Mouse (Mus musculus): ENCODE data around the gene Ahnak.
"Not testable (repeated sequence)": the region's sequence is repeated elsewhere in the genome, so short reads cannot be mapped to it uniquely, and the experiment has no call there.

Ahnak gene

DNA sequence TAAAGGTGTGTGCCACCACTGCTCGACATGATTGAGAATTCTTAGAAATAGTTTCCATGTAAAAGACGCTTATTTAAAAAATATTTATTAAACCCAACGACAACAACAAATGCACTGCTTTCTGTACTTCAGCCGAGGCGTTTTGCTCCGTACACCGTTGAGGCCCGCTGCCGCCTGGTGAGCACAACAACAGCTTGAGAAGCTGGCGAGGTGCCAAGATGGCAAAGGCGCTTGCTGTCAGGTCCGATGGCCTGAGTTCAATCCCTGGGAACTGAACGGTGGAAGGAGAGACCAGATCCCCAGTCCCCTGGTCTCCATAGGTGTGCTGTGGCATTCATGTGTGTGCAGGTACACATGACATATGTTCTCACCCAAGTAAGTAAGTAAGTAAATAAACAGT is 108.4 kb downstream of the Ahnak start:
- DNase-seq (ENCODE audit: low spot score), result no peak

DNA sequence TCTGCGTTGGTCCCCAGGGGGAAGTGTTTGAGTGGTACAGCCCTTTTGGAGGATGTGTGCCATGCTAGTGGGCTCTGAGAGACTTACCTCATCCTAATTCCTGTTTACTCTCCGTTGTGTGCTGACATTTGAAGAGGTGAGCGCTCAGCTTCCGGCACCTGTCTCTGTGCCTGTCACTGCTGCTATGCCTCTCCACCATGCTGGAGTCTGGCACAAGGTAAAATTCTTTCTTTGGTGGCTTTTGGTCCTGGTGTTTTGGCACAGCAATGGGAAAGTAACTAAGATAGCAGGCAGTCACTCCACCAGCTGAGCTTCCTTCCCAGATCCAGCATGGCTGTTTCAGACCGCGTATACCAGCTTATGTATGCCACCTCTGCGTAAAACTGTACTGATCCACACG is 110.7 kb downstream of the Ahnak start:
- no peak for DNase-seq (ENCODE audit: low spot score)

DNA sequence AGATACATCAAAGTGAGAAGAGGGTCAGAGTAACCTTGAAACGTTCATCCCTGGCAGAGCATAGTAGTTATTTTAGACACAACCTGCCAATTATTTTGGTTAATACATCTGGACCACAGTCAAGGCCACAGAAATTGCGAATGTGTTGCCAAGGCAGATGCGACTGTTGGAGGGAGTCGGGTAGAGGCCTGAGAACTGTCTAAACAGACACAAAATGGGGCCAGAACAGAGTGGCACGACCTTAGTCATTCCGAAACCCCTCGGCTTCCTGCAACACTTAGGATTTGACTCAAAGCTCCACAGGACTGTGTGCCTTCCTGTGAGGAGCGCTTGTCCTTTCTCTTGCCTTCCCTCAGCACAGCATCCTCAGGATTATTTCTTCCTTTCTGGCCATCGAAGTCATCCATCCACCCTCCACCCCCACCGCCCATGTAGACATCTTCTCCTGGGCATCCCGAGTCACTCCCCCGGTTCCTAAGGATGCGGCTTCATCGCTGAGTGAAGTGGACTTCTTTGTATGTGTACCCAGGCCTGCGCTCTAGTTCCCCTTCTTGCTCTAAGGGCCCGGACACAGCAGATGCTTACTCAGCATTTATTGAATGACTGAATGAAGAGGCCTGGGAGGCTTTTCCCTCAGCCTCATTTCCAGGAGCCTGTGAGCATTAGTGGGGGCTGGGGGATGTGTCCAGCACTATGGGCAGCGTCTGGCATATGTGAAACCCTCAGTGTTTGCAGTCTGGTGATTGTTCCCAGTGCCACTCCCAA is 111.4 kb downstream of the Ahnak start:
- DNase-seq (ENCODE audit: low spot score), result no peak

DNA sequence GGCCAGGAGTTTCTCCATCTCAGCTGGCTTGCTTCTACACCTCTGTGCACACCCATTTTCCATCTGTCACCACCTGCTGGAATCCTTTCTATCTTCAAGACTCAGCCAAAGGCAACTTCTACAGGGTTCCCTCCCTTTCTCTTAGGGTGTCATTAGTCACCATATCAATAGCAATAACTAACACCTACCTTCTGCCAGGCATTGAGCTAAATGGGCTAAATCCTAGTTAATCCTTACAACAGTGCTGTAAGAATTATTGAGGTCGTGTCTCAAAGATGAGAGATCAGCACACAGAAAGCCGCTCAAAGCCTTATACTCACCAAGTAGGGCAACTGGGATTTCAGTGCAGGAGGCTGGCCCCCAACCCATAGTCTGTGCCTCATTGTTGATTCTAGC is 112.0 kb downstream of the Ahnak start:
- no peak for DNase-seq (ENCODE audit: low spot score)

DNA sequence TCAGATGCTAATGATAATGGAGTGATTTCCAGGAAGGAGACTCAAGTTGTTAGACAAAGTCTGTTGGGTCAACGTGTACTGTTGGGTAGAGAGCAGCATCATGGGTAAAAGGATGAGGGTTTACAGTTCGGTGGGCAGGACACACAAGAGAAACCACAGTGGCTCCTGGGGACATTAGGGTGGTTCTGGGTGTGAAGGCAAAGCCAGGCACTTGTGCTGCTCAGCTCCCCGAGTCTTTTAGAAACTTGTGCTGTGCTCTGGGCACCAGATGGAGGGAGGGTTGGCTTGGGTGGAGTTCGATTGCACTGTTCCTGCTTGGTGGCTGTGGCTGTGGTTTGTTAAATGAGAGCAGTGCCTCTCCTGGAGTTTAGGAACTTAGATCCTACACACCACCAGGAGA is 114.9 kb downstream of the Ahnak start:
- DNase-seq (ENCODE audit: low spot score), result no peak

DNA sequence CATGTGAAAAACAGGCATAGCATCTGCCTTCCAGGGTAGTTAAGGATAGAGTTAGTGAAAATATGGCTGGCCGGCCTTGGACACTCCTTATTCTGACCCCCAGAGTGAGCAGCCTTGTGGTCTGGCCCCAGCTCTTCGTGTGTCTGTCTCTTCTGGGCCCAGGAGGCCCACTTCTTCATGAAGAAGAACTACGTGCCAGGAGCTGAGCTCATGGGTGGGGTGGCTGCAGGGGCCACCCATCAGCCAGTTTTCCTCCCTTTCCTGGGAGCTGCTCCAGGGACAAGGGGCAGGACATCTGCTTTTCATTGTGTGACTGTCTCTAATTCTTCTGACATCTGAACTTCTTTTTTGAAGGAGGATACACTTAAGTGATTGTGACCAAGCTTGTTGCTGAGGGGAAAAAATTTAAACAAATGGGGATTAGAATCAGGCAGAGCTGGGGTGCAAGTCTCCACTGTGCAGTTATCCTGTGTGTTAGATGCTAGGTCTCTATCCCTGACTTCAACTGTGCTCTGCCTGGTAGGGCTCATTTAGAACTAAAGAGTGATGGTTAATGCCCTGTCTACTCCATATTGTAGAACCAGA is 116.1 kb downstream of the Ahnak start:
- no peak for DNase-seq (ENCODE audit: low spot score)

DNA sequence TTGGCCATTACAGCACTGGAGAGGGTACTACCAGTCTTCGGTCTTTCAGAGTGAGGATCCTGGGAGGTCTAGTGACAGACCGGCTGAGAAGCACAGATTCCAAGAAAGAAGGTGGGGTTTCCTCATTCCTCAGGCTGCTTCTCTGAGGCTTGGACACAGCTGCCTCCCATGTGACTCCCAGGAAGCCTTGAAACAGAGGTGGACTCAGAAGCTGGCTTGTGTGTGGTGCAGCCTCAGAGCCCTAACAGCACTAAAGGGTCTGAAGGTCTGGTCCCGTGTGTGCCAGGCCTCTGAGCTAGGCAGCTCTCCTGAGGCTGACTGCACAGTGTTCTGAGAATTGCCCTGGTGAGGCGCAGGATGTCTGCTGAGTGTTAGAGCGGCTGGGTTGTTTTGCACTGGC is 117.0 kb downstream of the Ahnak start:
- DNase-seq (ENCODE audit: low spot score), result no peak

DNA sequence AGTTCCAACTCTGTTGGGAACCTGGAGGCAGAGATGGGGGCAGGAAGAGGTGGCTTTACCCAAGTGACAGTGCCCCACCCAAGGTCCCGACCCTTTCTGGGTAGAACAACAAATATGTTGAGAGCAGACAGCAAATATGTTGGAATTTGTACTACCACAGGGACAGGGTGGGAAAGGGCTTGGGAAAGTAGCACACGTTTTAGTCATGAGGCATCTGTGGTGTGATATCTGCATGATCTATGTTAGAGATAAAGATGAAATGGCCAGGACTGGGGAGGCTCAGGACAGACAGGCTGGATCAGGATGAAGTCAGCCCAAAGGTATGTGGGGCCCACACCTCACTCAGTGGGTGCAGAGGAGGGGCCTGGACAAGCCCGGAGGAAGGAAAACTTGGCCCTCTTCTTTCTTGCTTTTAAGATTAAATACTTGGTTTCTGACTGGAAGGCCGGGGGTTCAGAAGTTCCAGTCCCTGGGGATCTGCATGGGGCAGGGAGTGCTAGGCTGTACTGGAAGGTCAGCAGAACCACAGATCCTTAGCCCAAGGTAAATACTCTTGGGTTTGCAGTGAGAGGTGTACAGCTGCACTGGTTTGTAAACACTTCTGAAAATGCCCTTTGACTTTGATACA is 117.8 kb downstream of the Ahnak start:
- peak; percentile 35 for DNase-seq (ENCODE audit: low spot score)

DNA sequence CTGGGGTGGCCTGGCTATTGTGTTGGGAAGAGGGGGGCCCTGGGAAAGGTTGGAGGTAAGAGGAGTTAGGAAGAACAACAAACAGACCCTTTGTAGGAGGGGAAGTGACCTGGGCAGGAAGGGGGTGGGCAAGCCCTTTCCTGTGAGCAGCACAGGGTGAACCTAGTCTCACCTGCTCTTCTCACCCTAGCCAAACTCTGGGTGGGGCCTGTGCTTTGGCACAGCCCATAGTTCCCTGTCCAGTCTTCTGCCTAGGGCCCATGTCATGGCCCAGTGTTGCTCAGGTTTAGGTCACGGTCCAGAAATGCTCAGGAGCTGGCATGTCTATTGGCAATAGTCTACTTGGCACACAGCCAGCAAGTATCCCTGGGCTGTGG is 118.3 kb downstream of the Ahnak start:
- DNase-seq (ENCODE audit: low spot score), result no peak

DNA sequence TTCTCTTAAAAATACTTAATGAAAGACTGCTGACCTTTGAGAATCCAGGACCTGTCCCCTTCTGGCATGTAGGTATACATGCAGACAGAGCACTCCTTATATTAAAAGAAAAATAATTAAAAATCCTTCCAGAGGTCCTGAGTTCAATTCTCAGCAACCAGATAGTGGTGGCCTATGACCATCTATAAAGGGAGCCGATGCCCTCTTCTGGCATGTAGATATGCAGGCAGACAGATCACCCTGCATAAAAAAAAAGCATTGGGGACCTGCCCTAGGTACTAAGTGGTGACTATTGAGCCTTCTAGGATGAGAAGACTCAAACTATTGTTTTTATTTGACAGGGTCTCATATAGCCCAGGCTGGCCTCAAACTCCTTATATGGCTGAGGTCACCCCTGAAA is 119.5 kb downstream of the Ahnak start:
- DNase-seq (ENCODE audit: low spot score), result no peak

DNA sequence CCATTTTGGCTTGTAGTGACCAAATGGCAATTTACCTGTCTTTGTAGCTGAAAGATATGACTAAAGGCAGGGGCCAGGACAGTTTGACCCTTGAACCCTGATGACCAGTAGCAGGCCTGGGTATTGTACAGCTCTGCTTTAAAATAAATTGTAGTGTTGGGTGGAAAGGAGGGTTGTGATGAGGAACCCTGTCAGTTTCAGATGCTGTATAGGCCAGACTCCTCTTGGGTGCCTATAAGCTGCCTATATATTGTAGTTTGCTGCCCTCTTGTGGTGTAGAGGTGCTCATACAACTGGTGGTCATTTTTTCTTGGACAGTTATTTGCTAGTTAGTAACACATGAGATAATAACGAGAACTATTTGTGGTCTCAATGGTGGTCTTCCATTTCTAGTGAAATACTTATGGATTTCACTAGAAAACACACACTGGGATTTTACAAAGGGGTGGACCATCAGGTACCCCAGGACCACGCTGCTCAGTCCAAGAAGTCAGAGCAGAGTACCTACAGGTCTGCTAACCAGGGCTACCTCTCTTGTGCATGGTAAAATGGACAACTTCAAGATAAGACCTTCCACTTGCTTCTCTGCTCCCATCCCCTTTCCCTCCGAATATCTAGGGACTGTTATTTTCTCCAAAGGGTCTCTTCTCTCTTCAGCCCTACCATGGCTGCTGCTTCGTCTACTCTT is 121.2 kb downstream of the Ahnak start:
- peak; percentile 87 for DNase-seq (ENCODE audit: low spot score)

DNA sequence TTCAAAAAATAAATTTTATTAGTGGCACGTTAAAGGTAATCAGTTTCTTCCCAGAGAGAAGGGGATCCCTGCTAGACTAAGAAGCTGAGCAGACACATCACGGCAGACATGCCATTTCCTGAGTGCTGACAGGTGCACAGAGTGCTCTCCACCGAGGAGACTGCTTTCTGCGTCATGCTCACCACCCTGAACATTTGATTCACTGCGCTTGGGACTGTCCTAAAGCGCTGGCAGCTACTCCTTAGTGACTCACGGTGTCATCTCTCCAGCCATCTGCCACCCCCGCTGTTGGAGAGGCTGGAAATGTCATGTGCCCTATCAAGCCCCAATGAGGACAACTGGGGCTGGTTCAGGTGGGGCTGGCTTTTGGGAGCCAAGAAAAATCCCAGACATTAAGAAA is 123.0 kb downstream of the Ahnak start:
- DNase-seq (ENCODE audit: low spot score), result no peak

DNA sequence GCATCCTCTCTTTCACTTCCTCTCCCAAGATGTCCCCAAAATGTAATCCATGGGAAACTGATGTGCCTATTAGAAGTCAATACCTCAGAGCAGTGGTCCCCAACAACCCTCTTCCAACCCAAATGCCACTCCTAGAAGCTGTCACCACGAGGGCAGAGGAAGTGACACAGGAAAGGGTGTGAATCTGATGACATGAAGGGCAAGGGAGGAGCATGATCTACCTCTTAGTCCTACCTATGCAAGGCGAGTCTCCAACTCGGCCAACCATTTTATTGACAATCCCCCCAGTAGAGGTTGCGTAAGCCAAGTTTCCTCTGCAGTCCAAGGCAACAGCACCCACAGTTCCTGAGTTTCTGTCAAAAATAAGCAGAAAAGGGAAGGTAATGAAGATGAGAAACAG is 127.2 kb downstream of the Ahnak start:
- no peak for DNase-seq (ENCODE audit: low spot score)

DNA sequence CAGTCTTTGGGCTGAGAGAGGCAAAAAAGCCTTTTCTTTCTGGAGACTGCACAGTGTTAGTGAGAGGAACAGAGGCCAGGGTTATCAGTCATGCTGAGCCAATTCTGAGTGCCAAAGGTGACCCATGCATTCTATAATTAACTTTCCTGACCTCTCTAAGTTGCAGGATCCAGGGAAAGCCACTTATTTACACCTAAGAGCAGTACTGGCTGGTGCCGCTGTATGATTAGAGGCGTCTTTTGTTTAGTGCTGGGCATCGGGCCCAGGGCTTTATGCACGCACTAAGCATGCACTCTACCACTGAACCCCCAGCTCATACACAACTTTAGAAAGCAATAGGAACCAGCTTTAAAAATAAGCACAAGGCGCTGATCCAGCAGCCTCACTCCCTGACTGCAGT is 128.2 kb downstream of the Ahnak start:
- no peak for DNase-seq (ENCODE audit: low spot score)

DNA sequence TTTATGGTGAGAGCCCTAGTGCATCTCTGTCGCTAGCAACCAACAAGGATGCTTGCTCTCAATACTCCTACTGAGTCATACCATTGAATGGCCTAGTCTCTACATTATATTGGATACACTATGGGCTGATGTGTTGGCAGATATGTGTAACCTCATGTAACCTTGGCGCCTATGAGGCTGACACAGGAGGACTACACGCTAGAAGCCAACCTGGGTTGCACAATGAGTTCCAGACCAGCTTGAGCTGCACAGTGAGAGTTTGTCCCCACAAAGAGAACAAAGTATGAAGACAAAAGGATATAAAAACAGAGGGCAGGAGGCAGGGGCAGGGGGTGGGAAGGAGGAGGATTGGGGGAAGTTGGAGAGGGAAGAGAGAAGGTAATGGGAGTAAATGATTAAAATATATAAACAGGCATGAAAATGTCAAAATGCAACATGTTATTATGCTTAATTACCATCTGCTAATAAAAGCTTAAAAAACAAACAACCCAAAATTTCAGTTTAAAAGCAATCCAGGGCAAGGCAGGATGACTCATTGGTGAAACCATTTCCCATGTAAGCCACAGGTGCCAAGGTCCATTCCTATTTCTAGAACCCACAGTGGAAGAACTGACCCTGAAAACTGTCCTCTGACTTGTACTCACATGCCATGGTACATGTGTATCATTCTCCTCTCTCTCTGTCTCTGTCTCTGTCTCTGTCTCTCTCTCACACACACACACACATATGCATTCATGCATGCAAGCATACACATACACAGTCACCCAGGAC is 130.8 kb downstream of the Ahnak start:
- no peak for DNase-seq (ENCODE audit: low spot score)

DNA sequence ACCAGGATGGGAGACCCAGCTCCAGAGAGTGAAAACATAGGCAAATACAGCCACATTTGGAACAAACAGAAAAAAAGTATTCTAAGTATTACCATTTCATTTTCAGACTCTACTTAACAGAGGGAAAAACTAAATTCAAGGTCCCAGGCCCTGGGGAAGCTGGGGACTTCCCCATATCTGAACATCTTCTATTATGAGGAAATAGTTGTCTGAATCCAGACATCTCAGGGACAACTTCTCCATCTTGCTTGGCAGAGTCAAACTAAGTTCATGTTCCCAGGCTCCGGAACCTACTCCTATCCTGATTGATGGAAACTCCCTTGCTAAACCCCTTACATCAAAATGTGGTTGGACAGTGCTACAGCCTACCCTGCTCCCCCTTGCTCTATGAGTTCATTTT is 133.3 kb downstream of the Ahnak start:
- DNase-seq (ENCODE audit: low spot score), result no peak

DNA sequence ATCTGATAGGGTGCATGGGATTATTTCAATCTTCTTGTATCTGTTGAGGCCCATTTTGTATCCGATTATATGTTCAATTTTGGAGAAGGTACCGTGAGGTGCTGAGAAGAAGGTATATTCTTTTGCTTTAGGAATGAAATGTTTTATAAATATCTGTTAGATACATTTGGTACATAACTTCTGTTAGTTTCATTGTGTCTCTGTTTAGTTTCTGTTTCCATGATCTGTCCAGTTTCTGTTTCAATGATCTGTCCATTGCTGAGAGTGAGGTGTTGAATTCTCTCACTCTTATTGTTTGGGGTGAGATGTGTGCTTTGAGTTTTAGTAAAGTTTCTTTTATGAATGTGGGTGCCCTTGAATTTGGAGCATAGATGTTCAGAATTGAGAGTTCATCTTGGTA is 134.9 kb downstream of the Ahnak start:
- not testable (repeated sequence) for DNase-seq (ENCODE audit: low spot score)
